Mouse (Mus musculus): Measurements from ENCODE around the gene Tmem108. TPM values are rescaled to one million over a fixed set of nuclear protein-coding genes. Genes with fewer than 3 reads are reported as not detected.

Gene Tmem108
- total RNA-seq, 2 experiments from 2014 or later: 50.2 to 54.2 TPM

GRCm38 (mm10) chr9:103594423-103595189 lies 167.0 kb downstream of the Tmem108 start:
- no peak for DNase-seq (ENCODE audit: low spot score in 2 of 2)

- DNase-seq (ENCODE audit: low spot score in 2 of 2): no peak
These were observed 168.6 kb downstream of the Tmem108 start for GRCm38 (mm10) chr9:103593079-103593478.

- no peak for DNase-seq (ENCODE audit: low spot score in 2 of 2)
These were observed 169.7 kb downstream of the Tmem108 start for GRCm38 (mm10) chr9:103591962-103592361.

- no peak for DNase-seq (ENCODE audit: low spot score in 2 of 2)
These were observed 170.8 kb downstream of the Tmem108 start for GRCm38 (mm10) chr9:103590801-103591200.

GRCm38 (mm10) chr9:103584865-103585264 lies 176.8 kb downstream of the Tmem108 start:
- peak in 1 of 2 experiments; percentile 85 for DNase-seq (ENCODE audit: low spot score in 2 of 2)

- no peak for DNase-seq (ENCODE audit: low spot score in 2 of 2)
These were observed 179.2 kb downstream of the Tmem108 start for GRCm38 (mm10) chr9:103582249-103582961.

- DNase-seq (ENCODE audit: low spot score in 2 of 2): no peak
These were observed 181.0 kb downstream of the Tmem108 start for GRCm38 (mm10) chr9:103580621-103581020.

GRCm38 (mm10) chr9:103580186-103580585 lies 181.5 kb downstream of the Tmem108 start:
- no peak for DNase-seq (ENCODE audit: low spot score in 2 of 2)

GRCm38 (mm10) chr9:103579411-103580026 lies 182.1 kb downstream of the Tmem108 start:
- DNase-seq (ENCODE audit: low spot score in 2 of 2): no peak

GRCm38 (mm10) chr9:103577731-103578130 lies 183.9 kb downstream of the Tmem108 start:
- no peak for DNase-seq (ENCODE audit: low spot score in 2 of 2)

GRCm38 (mm10) chr9:103577181-103577580 lies 184.5 kb downstream of the Tmem108 start:
- DNase-seq (ENCODE audit: low spot score in 2 of 2): no peak

- DNase-seq (ENCODE audit: low spot score in 2 of 2): no peak
These were observed 185.7 kb downstream of the Tmem108 start for GRCm38 (mm10) chr9:103575901-103576300.

- no peak for DNase-seq (ENCODE audit: low spot score in 2 of 2)
These were observed 187.5 kb downstream of the Tmem108 start for GRCm38 (mm10) chr9:103573994-103574750.

GRCm38 (mm10) chr9:103570158-103570741 lies 191.4 kb downstream of the Tmem108 start:
- DNase-seq (ENCODE audit: low spot score in 2 of 2): no peak

- no peak for DNase-seq (ENCODE audit: low spot score in 2 of 2)
These were observed 192.7 kb downstream of the Tmem108 start for GRCm38 (mm10) chr9:103568983-103569382.

- no peak for DNase-seq (ENCODE audit: low spot score in 2 of 2)
These were observed 196.5 kb downstream of the Tmem108 start for GRCm38 (mm10) chr9:103565186-103565585.

- DNase-seq (ENCODE audit: low spot score in 2 of 2): no peak
These were observed 197.6 kb downstream of the Tmem108 start for GRCm38 (mm10) chr9:103563864-103564610.

- no peak for DNase-seq (ENCODE audit: low spot score in 2 of 2)
These were observed 199.6 kb downstream of the Tmem108 start for GRCm38 (mm10) chr9:103562063-103562462.

- DNase-seq (ENCODE audit: low spot score in 2 of 2): peak in 1 of 2 experiments; percentile 72
These were observed 202.9 kb downstream of the Tmem108 start for GRCm38 (mm10) chr9:103558741-103559140.

GRCm38 (mm10) chr9:103558240-103558639 lies 203.4 kb downstream of the Tmem108 start:
- DNase-seq (ENCODE audit: low spot score in 2 of 2): peak in 1 of 2 experiments; percentile 59
